In genomic region chr5:35131237-35131636, GRCm38 (mm10) we compare ENCODE assay signal across 10 mouse cellular contexts. TPM values are rescaled to one million over a fixed set of nuclear protein-coding genes. Genes with fewer than 3 reads are reported as not detected.
A peak's percentile ranks its signal among the peaks of the same experiment; 100 is the strongest.
DNase-seq lines count a peak whose midpoint lies in the region; ATAC-seq and TF ChIP-seq lines count a peak whose summit lies in the region.
"Had no signal": no experiment of that assay in that cellular context is flagged by ENCODE, and none has a peak within 500 bp of the region (broad histone marks: within the 10 kb centered on the region; RNA-seq: fewer than 3 reads in every experiment).

No protein-coding gene starts in this region.

- no peak for TF ChIP-seq POLR2A in cortical plate, adult 2 months (IDR thresholded peaks at IDR 0.05; ENCODE audit: extremely low read depth, insufficient read depth, low read length)

- no peaks in the 10 kb centered on the region for H3K36me3 ChIP-seq in kidney, embryonic 14.5 days (ENCODE audit: control insufficient read depth, insufficient read depth, low read length)
- H3K36me3 ChIP-seq: lung, embryonic 15.5 days; neural tube, embryonic 12.5 days had no signal

- H3K9ac ChIP-seq in kidney, embryonic 14.5 days (ENCODE audit: low read depth, low read length), result no peak overlapping the region
- H3K9ac ChIP-seq: lung, embryonic 15.5 days; neural tube, embryonic 12.5 days had no signal

- TF ChIP-seq CTCF in cortical plate, adult 2 months (IDR thresholded peaks at IDR 0.05; ENCODE audit: extremely low read depth, insufficient read depth, low read length), result peak; percentile 34

- no peak for ATAC-seq in CD4-positive, CD25-positive, alpha-beta regulatory T cell, adult 4 months
- ATAC-seq in kidney, embryonic 14.5 days (ENCODE audit: low FRiP score, low TSS enrichment), result 0 out of 2 replicates have a peak, but pooled peaks have one; percentile 24

- WGBS in kidney, embryonic 14.5 days, result 19% methylated on average over 1 of the region's 1 CpGs

- H3K27ac ChIP-seq in kidney, embryonic 14.5 days (ENCODE audit: low read depth, low read length), result no peak overlapping the region
- no peak overlapping the region for H3K27ac ChIP-seq in cortical plate, adult 2 months (ENCODE audit: insufficient read depth, low read length)
- H3K27ac ChIP-seq: lung, embryonic 15.5 days; neural tube, embryonic 12.5 days had no signal

- H3K27me3 ChIP-seq in kidney, embryonic 14.5 days (ENCODE audit: control insufficient read depth, insufficient read depth, low read length), result no peaks in the 10 kb centered on the region
- H3K27me3 ChIP-seq: lung, embryonic 15.5 days; neural tube, embryonic 12.5 days had no signal

- H3K4me1 ChIP-seq in kidney, embryonic 14.5 days (ENCODE audit: control insufficient read depth, insufficient read depth, low read length), result no peaks in the 10 kb centered on the region
- H3K4me1 ChIP-seq in cortical plate, adult 2 months (ENCODE audit: control insufficient read depth, insufficient read depth, low read length), result no peaks in the 10 kb centered on the region; the same call in 1 of the 2 replicates
- H3K4me1 ChIP-seq: neural tube, embryonic 12.5 days had no signal

- no peak overlapping the region for H3K4me2 ChIP-seq in kidney, embryonic 14.5 days (replicated peaks; ENCODE audit: low read depth, low read length)
- H3K4me2 ChIP-seq: lung, embryonic 15.5 days; neural tube, embryonic 12.5 days had no signal

- peaks cover 4% of the 10 kb centered on the region; the same call in 1 of the 2 replicates for H3K9me3 ChIP-seq in kidney, embryonic 14.5 days (ENCODE audit: control insufficient read depth, low read length)
- H3K9me3 ChIP-seq: lung, embryonic 15.5 days; neural tube, embryonic 12.5 days had no signal

- H3K4me3 ChIP-seq in kidney, embryonic 14.5 days (ENCODE audit: low read length), result no peak overlapping the region
- H3K4me3 ChIP-seq in cortical plate, adult 2 months (ENCODE audit: insufficient read depth, low read length), result no peak overlapping the region
- H3K4me3 ChIP-seq: lung, embryonic 15.5 days; neural tube, embryonic 12.5 days had no signal

- DNase-seq in CD4-positive, CD25-positive, alpha-beta regulatory T cell, adult 2 months (ENCODE audit: low read depth, low spot score), result peak; percentile 16
- DNase-seq in kidney, postnatal 14 days, result no peak
- DNase-seq in 416B (ENCODE audit: low read depth), result peak; percentile 6
- DNase-seq in thymus, adult 18-20 months, result no peak
- DNase-seq in right cerebral cortex, postnatal 36 days (ENCODE audit: low spot score in 2 of 2), result no peak

RNA-seq across cellular contexts. Expression of gene Lrpap1, which starts 25.7 kb away (rescaled TPM):
- 100 to 1,000 TPM in 1 of 2 experiments, 10 to 100 TPM in 1; 93.8 to 133 TPM for polyA plus RNA-seq in CD4-positive, CD25-positive, alpha-beta regulatory T cell, adult 4 months (2017; shearing (Covaris generic))
- polyA plus RNA-seq in kidney, embryonic 14.5 days (2014; fragmentation: Nextera tagmentation; extraction: Ambion mirVana), result 134 and 160 TPM in 2 replicates
- 113 and 116 TPM in 2 replicates for polyA plus RNA-seq in cortical plate, adult 2 months (2012; rRNA removed)

Comparison
In these comparisons a context has a peak if more than half of its experiments do, and no peak if none do; other contexts are left out.
1. DNase-seq: peak in CD4-positive, CD25-positive, alpha-beta regulatory T cell, adult 2 months (single experiment) and 416B (single experiment); none in kidney, postnatal 14 days (single experiment), thymus, adult 18-20 months (0 of 2) and right cerebral cortex, postnatal 36 days (0 of 2).